ENCODE assay signal across 22 mouse cellular contexts in the genomic region with DNA sequence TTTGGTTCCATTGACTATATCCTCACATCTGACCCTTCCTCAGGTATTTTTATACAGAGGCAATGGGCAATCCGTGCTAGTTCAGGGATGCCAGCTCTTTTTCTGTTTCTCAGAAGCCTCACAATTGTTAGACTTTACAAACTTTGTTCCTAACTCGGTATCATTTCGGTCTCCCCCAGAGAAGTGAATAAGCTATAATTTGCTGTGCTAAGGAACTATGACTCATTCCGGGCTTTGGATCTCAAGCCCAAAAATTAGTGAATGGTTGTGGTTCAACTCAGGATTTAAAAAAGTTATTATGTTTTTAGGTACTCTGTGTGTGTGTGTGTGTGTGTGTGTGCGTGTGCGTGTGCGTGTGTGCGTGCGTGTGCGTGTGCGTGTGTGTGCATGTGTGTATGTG.
DNase-seq lines count a peak whose midpoint lies in the region; ATAC-seq and TF ChIP-seq lines count a peak whose summit lies in the region.
"Had no signal": no experiment of that assay in that cellular context is flagged by ENCODE, and none has a peak within 500 bp of the region (broad histone marks: within the 10 kb centered on the region; RNA-seq: fewer than 3 reads in every experiment).

No protein-coding gene starts in this region.

- peak overlapping the region; percentile 43; the same call in 1 of the 2 replicates for H3K27ac ChIP-seq in embryonic fibroblast, embryonic 13.5 days (ENCODE audit: insufficient read depth, low read length)
- no peak overlapping the region for H3K27ac ChIP-seq in forebrain, embryonic 11.5 days (ENCODE audit: low read depth, low read length)
- H3K27ac ChIP-seq: embryonic facial prominence, embryonic 10.5 days; embryonic facial prominence, embryonic 12.5 days; forebrain, embryonic 10.5 days; forebrain, embryonic 13.5 days; forebrain, embryonic 15.5 days had no signal

- no peak overlapping the region for H3K9ac ChIP-seq in forebrain, embryonic 11.5 days (ENCODE audit: low read length)
- H3K9ac ChIP-seq: embryonic facial prominence, embryonic 12.5 days; forebrain, embryonic 13.5 days; forebrain, embryonic 15.5 days; forebrain, postnatal 0 days had no signal

- 94% methylated on average over 11 of the region's 11 CpGs for WGBS in forebrain, embryonic 11.5 days

- no peak for TF ChIP-seq CTCF in embryonic fibroblast, embryonic 13.5 days (IDR thresholded peaks at IDR 0.05; ENCODE audit: borderline replicate concordance, insufficient read depth, low read length)

- peak; percentile 65; the same call in 1 of the 2 replicates for ATAC-seq in frontal cortex, adult (ENCODE audit: low TSS enrichment)
- no peak for ATAC-seq in forebrain, embryonic 11.5 days (replicated peaks; ENCODE audit: low FRiP score)
- ATAC-seq: forebrain, embryonic 13.5 days; forebrain, embryonic 15.5 days; forebrain, postnatal 0 days had no signal

- H3K4me2 ChIP-seq in forebrain, embryonic 11.5 days (ENCODE audit: low read depth, low read length, severe bottlenecking) = no peak overlapping the region
- H3K4me2 ChIP-seq: embryonic facial prominence, embryonic 12.5 days; forebrain, embryonic 13.5 days; forebrain, embryonic 15.5 days had no signal

- no peak for DNase-seq in frontal cortex, postnatal 10 days (ENCODE audit: low spot score in 2 of 2)
- peak; percentile 63 for DNase-seq in NIH3T3 (ENCODE audit: low read depth)
- no peak for DNase-seq in adrenal gland, adult (ENCODE audit: inconsistent age in 2 of 2, low spot score in 1 of 2)
- DNase-seq in forebrain, embryonic 11.5 days (ENCODE audit: low spot score) = no peak
- DNase-seq: adrenal gland, adult 8-10 months; adrenal gland, postnatal 14 days; adrenal gland, postnatal 36 days; cerebellum, adult 11 months; cerebellum, adult 18-20 months; cerebellum, adult 8-10 months; cerebellum, postnatal 10 days; cerebellum, postnatal 25 days; forebrain, postnatal 0 days had no signal

- H3K9me3 ChIP-seq in forebrain, embryonic 11.5 days (ENCODE audit: control insufficient read depth, low read length) = no peaks in the 10 kb centered on the region
- H3K9me3 ChIP-seq: embryonic facial prominence, embryonic 10.5 days; embryonic facial prominence, embryonic 12.5 days; forebrain, embryonic 10.5 days; forebrain, embryonic 13.5 days; forebrain, embryonic 15.5 days; G1E had no signal

- no peaks in the 10 kb centered on the region for H3K36me3 ChIP-seq in forebrain, embryonic 11.5 days (ENCODE audit: control insufficient read depth, insufficient read depth, low read length)
- H3K36me3 ChIP-seq: embryonic facial prominence, embryonic 12.5 days; forebrain, embryonic 10.5 days; forebrain, embryonic 15.5 days; G1E had no signal

- H3K27me3 ChIP-seq in forebrain, embryonic 11.5 days (ENCODE audit: control insufficient read depth, insufficient read depth, low read length) = no peaks in the 10 kb centered on the region
- H3K27me3 ChIP-seq: embryonic facial prominence, embryonic 12.5 days; forebrain, embryonic 13.5 days; forebrain, embryonic 15.5 days had no signal

- H3K4me3 ChIP-seq in embryonic fibroblast, embryonic 13.5 days (ENCODE audit: insufficient read depth, low read length) = no peak overlapping the region
- no peak overlapping the region for H3K4me3 ChIP-seq in forebrain, embryonic 11.5 days (ENCODE audit: low read depth, low read length)
- H3K4me3 ChIP-seq: embryonic facial prominence, embryonic 10.5 days; embryonic facial prominence, embryonic 12.5 days; erythroblast, embryonic 14.5 days; forebrain, embryonic 10.5 days; forebrain, embryonic 13.5 days; forebrain, embryonic 15.5 days had no signal

- no peak for TF ChIP-seq POLR2A in embryonic fibroblast, embryonic 13.5 days (IDR thresholded peaks at IDR 0.05; ENCODE audit: low read depth, low read length)

- peaks cover 8% of the 10 kb centered on the region; the same call in 1 of the 2 replicates for H3K4me1 ChIP-seq in embryonic fibroblast, embryonic 13.5 days (ENCODE audit: control insufficient read depth, insufficient read depth, low read length)
- 0 out of 2 replicates have a peak, but pooled peaks cover 2% of the 10 kb centered on the region for H3K4me1 ChIP-seq in forebrain, embryonic 11.5 days (replicated peaks; ENCODE audit: control insufficient read depth, insufficient read depth, low read length)
- H3K4me1 ChIP-seq: embryonic facial prominence, embryonic 12.5 days; forebrain, embryonic 15.5 days had no signal
